Mouse (Mus musculus): ENCODE data around the gene Olfr610. TPM values are rescaled to one million over a fixed set of nuclear protein-coding genes. Genes with fewer than 3 reads are reported as not detected.

Gene Olfr610
- polyA plus RNA-seq, 1 experiment from 2014 or later = not detected

Other genes with a start within 250 kb of the Olfr610 start
- gene Olfr596, start 206.5 kb downstream of the Olfr610 start, polyA plus RNA-seq (2015; fragmentation: Nextera tagmentation; extraction: Ambion mirVana) = not detected in 2 replicates
- gene Olfr597, start 195.8 kb downstream of the Olfr610 start, polyA plus RNA-seq (2015; fragmentation: Nextera tagmentation; extraction: Ambion mirVana) = not detected in 2 replicates
- not detected in 2 replicates for gene Olfr598, start 188.6 kb downstream of the Olfr610 start, polyA plus RNA-seq (2015; fragmentation: Nextera tagmentation; extraction: Ambion mirVana)
- not detected in 2 replicates for gene Olfr599, start 176.2 kb downstream of the Olfr610 start, polyA plus RNA-seq (2015; fragmentation: Nextera tagmentation; extraction: Ambion mirVana)
- not detected in 2 replicates for gene Olfr600, start 162.5 kb downstream of the Olfr610 start, polyA plus RNA-seq (2015; fragmentation: Nextera tagmentation; extraction: Ambion mirVana)
- not detected in 2 replicates for gene Olfr601, start 149.5 kb downstream of the Olfr610 start, polyA plus RNA-seq (2015; fragmentation: Nextera tagmentation; extraction: Ambion mirVana)
- gene Olfr603, start 125.9 kb downstream of the Olfr610 start, polyA plus RNA-seq (2015; fragmentation: Nextera tagmentation; extraction: Ambion mirVana) = not detected in 2 replicates
- gene Usp17lc, start 97.0 kb downstream of the Olfr610 start, polyA plus RNA-seq (2015; fragmentation: Nextera tagmentation; extraction: Ambion mirVana) = not detected in 2 replicates
- gene Olfr605, start 66.7 kb downstream of the Olfr610 start, polyA plus RNA-seq (2015; fragmentation: Nextera tagmentation; extraction: Ambion mirVana) = not detected in 2 replicates
- gene Olfr606, start 63.1 kb downstream of the Olfr610 start, polyA plus RNA-seq (2015; fragmentation: Nextera tagmentation; extraction: Ambion mirVana) = not detected in 2 replicates
- not detected in 2 replicates for gene Olfr607, start 48.0 kb downstream of the Olfr610 start, polyA plus RNA-seq (2015; fragmentation: Nextera tagmentation; extraction: Ambion mirVana)
- gene Olfr608, start 42.2 kb downstream of the Olfr610 start, polyA plus RNA-seq (2015; fragmentation: Nextera tagmentation; extraction: Ambion mirVana) = not detected in 2 replicates
- not detected in 2 replicates for gene Olfr609, start 14.1 kb downstream of the Olfr610 start, polyA plus RNA-seq (2015; fragmentation: Nextera tagmentation; extraction: Ambion mirVana)
- not detected in 2 replicates for gene Olfr611, start 8.7 kb upstream of the Olfr610 start, polyA plus RNA-seq (2015; fragmentation: Nextera tagmentation; extraction: Ambion mirVana)
- gene Olfr612, start 30.6 kb upstream of the Olfr610 start, polyA plus RNA-seq (2015; fragmentation: Nextera tagmentation; extraction: Ambion mirVana) = not detected in 2 replicates
- gene Olfr613, start 36.0 kb upstream of the Olfr610 start, polyA plus RNA-seq (2015; fragmentation: Nextera tagmentation; extraction: Ambion mirVana) = not detected in 2 replicates
- gene Olfr615, start 44.0 kb upstream of the Olfr610 start, polyA plus RNA-seq (2015; fragmentation: Nextera tagmentation; extraction: Ambion mirVana) = not detected in 2 replicates
- not detected in 2 replicates for gene Olfr616, start 57.0 kb upstream of the Olfr610 start, polyA plus RNA-seq (2015; fragmentation: Nextera tagmentation; extraction: Ambion mirVana)
- gene Olfr617, start 60.9 kb upstream of the Olfr610 start, polyA plus RNA-seq (2015; fragmentation: Nextera tagmentation; extraction: Ambion mirVana) = not detected in 2 replicates
- not detected in 2 replicates for gene Olfr618, start 78.0 kb upstream of the Olfr610 start, polyA plus RNA-seq (2015; fragmentation: Nextera tagmentation; extraction: Ambion mirVana)
- gene Olfr619, start 88.5 kb upstream of the Olfr610 start, polyA plus RNA-seq (2015; fragmentation: Nextera tagmentation; extraction: Ambion mirVana) = not detected in 2 replicates
- not detected in 2 replicates for gene Olfr620, start 100.4 kb upstream of the Olfr610 start, polyA plus RNA-seq (2015; fragmentation: Nextera tagmentation; extraction: Ambion mirVana)
- gene Olfr622, start 130.6 kb upstream of the Olfr610 start, polyA plus RNA-seq (2015; fragmentation: Nextera tagmentation; extraction: Ambion mirVana) = not detected in 2 replicates
- not detected in 2 replicates for gene Olfr623, start 151.6 kb upstream of the Olfr610 start, polyA plus RNA-seq (2015; fragmentation: Nextera tagmentation; extraction: Ambion mirVana)
- gene Olfr624, start 159.1 kb upstream of the Olfr610 start, polyA plus RNA-seq (2015; fragmentation: Nextera tagmentation; extraction: Ambion mirVana) = 0.04 and 0.05 TPM in 2 replicates
- not detected in 2 replicates for gene Olfr625-ps1, start 170.6 kb upstream of the Olfr610 start, polyA plus RNA-seq (2015; fragmentation: Nextera tagmentation; extraction: Ambion mirVana)
- gene Olfr243, start 202.5 kb upstream of the Olfr610 start, polyA plus RNA-seq (2015; fragmentation: Nextera tagmentation; extraction: Ambion mirVana) = not detected in 2 replicates
- not detected in 2 replicates for gene Olfr628, start 218.3 kb upstream of the Olfr610 start, polyA plus RNA-seq (2015; fragmentation: Nextera tagmentation; extraction: Ambion mirVana)
- gene Olfr629, start 232.8 kb upstream of the Olfr610 start, polyA plus RNA-seq (2015; fragmentation: Nextera tagmentation; extraction: Ambion mirVana) = not detected in 2 replicates
- not detected in 2 replicates for gene Olfr630, start 245.2 kb upstream of the Olfr610 start, polyA plus RNA-seq (2015; fragmentation: Nextera tagmentation; extraction: Ambion mirVana)